8 mouse cellular contexts compared by ENCODE assay signal in the genomic region with DNA sequence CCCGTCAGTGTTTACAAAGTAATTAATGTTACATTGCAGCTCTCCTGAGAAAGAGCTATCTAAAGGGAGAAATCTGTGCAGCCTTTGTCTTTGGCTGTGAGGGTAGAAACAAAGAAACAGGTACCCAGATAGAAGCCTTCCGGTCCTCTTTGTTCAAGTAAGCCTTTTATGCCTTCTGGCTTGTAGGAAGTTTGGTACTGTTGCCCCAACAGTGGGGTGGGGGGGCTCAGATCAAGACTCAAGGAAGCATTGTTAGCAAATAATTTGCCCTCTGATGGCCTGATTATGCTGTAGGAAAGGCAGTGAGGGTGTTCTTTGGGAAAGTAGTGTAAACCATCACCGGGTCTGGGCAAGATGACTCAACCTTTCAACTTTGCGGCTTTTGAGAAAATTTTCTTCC. TPM values are rescaled to one million over a fixed set of nuclear protein-coding genes. Genes with fewer than 3 reads are reported as not detected.
DNase-seq lines count a peak whose midpoint lies in the region; ATAC-seq and TF ChIP-seq lines count a peak whose summit lies in the region.

No protein-coding gene starts in this region.

- H3K9me3 ChIP-seq in hindbrain, embryonic 14.5 days (ENCODE audit: control insufficient read depth, low read length), result no peaks in the 10 kb centered on the region
- H3K9me3 ChIP-seq in midbrain, postnatal 0 days (ENCODE audit: low read length), result no peaks in the 10 kb centered on the region

- DNase-seq in layer of hippocampus, adult 2 months (ENCODE audit: low spot score in 2 of 2), result no peak
- DNase-seq in layer of hippocampus, adult 18-20 months (ENCODE audit: low spot score in 2 of 2), result no peak
- no peak for DNase-seq in hindbrain, embryonic 14.5 days (ENCODE audit: low spot score)
- no peak for DNase-seq in midbrain, postnatal 0 days (ENCODE audit: low spot score)
- no peak for DNase-seq in adrenal gland, postnatal 25 days
- no peak for DNase-seq in layer of hippocampus, adult 8-10 months (ENCODE audit: low spot score in 2 of 2)
- DNase-seq in right cerebral cortex, postnatal 10 days (ENCODE audit: low spot score in 2 of 2), result no peak

- peak overlapping the region; percentile 75 for H3K9ac ChIP-seq in hindbrain, embryonic 14.5 days
- peak overlapping the region; percentile 87 for H3K9ac ChIP-seq in midbrain, postnatal 0 days (replicated peaks; ENCODE audit: low read length, poor library complexity, severe bottlenecking)

- no peak for TF ChIP-seq POLR2A in bone marrow macrophage, adult 2 months (IDR thresholded peaks at IDR 0.05; ENCODE audit: borderline replicate concordance, low read depth, low read length)

- no peaks in the 10 kb centered on the region for H3K27me3 ChIP-seq in hindbrain, embryonic 14.5 days (ENCODE audit: control insufficient read depth, insufficient read depth, low read length)
- no peaks in the 10 kb centered on the region for H3K27me3 ChIP-seq in midbrain, postnatal 0 days (ENCODE audit: insufficient read depth, low read length)

- H3K4me2 ChIP-seq in hindbrain, embryonic 14.5 days (replicated peaks), result peak overlapping the region; percentile 79
- H3K4me2 ChIP-seq in midbrain, postnatal 0 days (ENCODE audit: low read depth, low read length, poor library complexity, severe bottlenecking), result peak overlapping the region; percentile 56

- peaks cover 13% of the 10 kb centered on the region for H3K36me3 ChIP-seq in hindbrain, embryonic 14.5 days (replicated peaks; ENCODE audit: control insufficient read depth, insufficient read depth)
- no peaks in the 10 kb centered on the region for H3K36me3 ChIP-seq in midbrain, postnatal 0 days (ENCODE audit: insufficient read depth, low read length)

- ATAC-seq in hindbrain, embryonic 14.5 days (ENCODE audit: low FRiP score), result no peak
- no peak for ATAC-seq in midbrain, postnatal 0 days (ENCODE audit: low FRiP score)

- peak overlapping the region; percentile 99 for H3K27ac ChIP-seq in layer of hippocampus, adult 2 months
- H3K27ac ChIP-seq in bone marrow macrophage, adult 2 months (ENCODE audit: insufficient read depth, low read depth, low read length), result peak overlapping the region; percentile 90
- peak overlapping the region; percentile 92 for H3K27ac ChIP-seq in hindbrain, embryonic 14.5 days
- H3K27ac ChIP-seq in midbrain, postnatal 0 days (ENCODE audit: low read depth, low read length), result peak overlapping the region; percentile 95

- peak overlapping the region; percentile 99 for H3K4me3 ChIP-seq in layer of hippocampus, adult 2 months
- H3K4me3 ChIP-seq in bone marrow macrophage, adult 2 months (ENCODE audit: insufficient read depth, low read length), result peak overlapping the region; percentile 85
- H3K4me3 ChIP-seq in hindbrain, embryonic 14.5 days (replicated peaks; ENCODE audit: low read length), result peak overlapping the region; percentile 74
- H3K4me3 ChIP-seq in midbrain, postnatal 0 days (ENCODE audit: low read depth, low read length), result peak overlapping the region; percentile 81

- WGBS in hindbrain, embryonic 14.5 days, result 2% methylated on average over 4 of the region's 4 CpGs
- WGBS in midbrain, postnatal 0 days, result under 1% methylated on average over 4 of the region's 4 CpGs

- H3K4me1 ChIP-seq in bone marrow macrophage, adult 2 months (ENCODE audit: control insufficient read depth, insufficient read depth, low read length), result peaks cover 32% of the 10 kb centered on the region
- peaks cover 37% of the 10 kb centered on the region for H3K4me1 ChIP-seq in hindbrain, embryonic 14.5 days (replicated peaks; ENCODE audit: control insufficient read depth, insufficient read depth, low read length)
- peaks cover 17% of the 10 kb centered on the region; the same call in 1 of the 2 replicates for H3K4me1 ChIP-seq in midbrain, postnatal 0 days (ENCODE audit: insufficient read depth, low read length)

- TF ChIP-seq CTCF in layer of hippocampus, adult 2 months (conservative IDR thresholded peaks at IDR 0.05), result no peak
- no peak for TF ChIP-seq CTCF in bone marrow macrophage, adult 2 months (IDR thresholded peaks at IDR 0.05; ENCODE audit: low read depth, low read length)
- no peak for TF ChIP-seq CTCF in midbrain, postnatal 0 days (IDR thresholded peaks at IDR 0.05)

RNA-seq across cellular contexts. Expression of gene Pkm, which starts 2.0 kb away (rescaled TPM):
- total RNA-seq in layer of hippocampus, adult 2 months (2021), result 1,000 to 10,000 TPM; 1,301 to 1,421 TPM
- 1,000 to 10,000 TPM; 1,476 to 1,478 TPM for total RNA-seq in layer of hippocampus, adult 18-20 months (2021)
- 1,076 and 1,171 TPM in 2 replicates for polyA plus RNA-seq in bone marrow macrophage, adult 2 months (2012; ENCODE audit: insufficient read depth, insufficient read length, missing spikeins)
- polyA plus RNA-seq in hindbrain, embryonic 14.5 days (2014; fragmentation: Nextera tagmentation; extraction: Ambion mirVana), result 861 and 971 TPM in 2 replicates
- 722 and 739 TPM in 2 replicates for total RNA-seq in midbrain, postnatal 0 days (2014; rRNA removed)
- polyA plus RNA-seq in midbrain, postnatal 0 days (2015; fragmentation: Nextera tagmentation; extraction: Ambion mirVana), result 780 and 851 TPM in 2 replicates
- total RNA-seq in adrenal gland, postnatal 25 days (2021), result 706 and 770 TPM in 2 replicates
- 1,000 to 10,000 TPM; 1,385 to 1,484 (median 1,437) TPM for total RNA-seq in layer of hippocampus, adult 8-10 months (2022)

RNA-seq across cellular contexts. Expression of gene Gramd2, which starts 21.8 kb away (rescaled TPM):
- 1 to 10 TPM; 5.7 to 7.5 TPM for total RNA-seq in layer of hippocampus, adult 2 months (2021)
- total RNA-seq in layer of hippocampus, adult 18-20 months (2021), result 1 to 10 TPM; 5.3 to 5.8 TPM
- not detected in 2 replicates for polyA plus RNA-seq in bone marrow macrophage, adult 2 months (2012; ENCODE audit: insufficient read depth, insufficient read length, missing spikeins)
- polyA plus RNA-seq in hindbrain, embryonic 14.5 days (2014; fragmentation: Nextera tagmentation; extraction: Ambion mirVana), result 2.9 and 6.0 TPM in 2 replicates
- 8.9 and 12.1 TPM in 2 replicates for total RNA-seq in midbrain, postnatal 0 days (2014; rRNA removed)
- polyA plus RNA-seq in midbrain, postnatal 0 days (2015; fragmentation: Nextera tagmentation; extraction: Ambion mirVana), result 4.4 and 5.2 TPM in 2 replicates
- 0.12 and 0.24 TPM in 2 replicates for total RNA-seq in adrenal gland, postnatal 25 days (2021)
- total RNA-seq in layer of hippocampus, adult 8-10 months (2022), result 1 to 10 TPM; 6.5 to 9.7 (median 7.3) TPM

RNA-seq across cellular contexts. Expression of gene Parp6, which starts 41.1 kb away (rescaled TPM):
- 100 to 1,000 TPM; 129 to 132 TPM for total RNA-seq in layer of hippocampus, adult 2 months (2021)
- total RNA-seq in layer of hippocampus, adult 18-20 months (2021), result 100 to 1,000 TPM; 115 to 120 TPM
- polyA plus RNA-seq in bone marrow macrophage, adult 2 months (2012; ENCODE audit: insufficient read depth, insufficient read length, missing spikeins), result 32.3 and 37.4 TPM in 2 replicates
- 216 and 219 TPM in 2 replicates for polyA plus RNA-seq in hindbrain, embryonic 14.5 days (2014; fragmentation: Nextera tagmentation; extraction: Ambion mirVana)
- 136 and 154 TPM in 2 replicates for total RNA-seq in midbrain, postnatal 0 days (2014; rRNA removed)
- 170 and 187 TPM in 2 replicates for polyA plus RNA-seq in midbrain, postnatal 0 days (2015; fragmentation: Nextera tagmentation; extraction: Ambion mirVana)
- 29.7 and 35.8 TPM in 2 replicates for total RNA-seq in adrenal gland, postnatal 25 days (2021)
- 100 to 1,000 TPM; 118 to 145 (median 127) TPM for total RNA-seq in layer of hippocampus, adult 8-10 months (2022)
